Mouse (Mus musculus) stomach, adult 2 months (tissue): ENCODE data around the gene Rai1. TPM values are rescaled to one million over a fixed set of nuclear protein-coding genes. Genes with fewer than 3 reads are reported as not detected.

Experiments
- polyA plus RNA-seq: library from polyadenylated mRNA; depleted of rRNA; stranded (reverse); fragments of >200 nt; gene quantifications from 2 replicates; pipeline ENCODE4 v1.2.3, GENCODE M21; 2012; rRNA removed

Gene Rai1
- polyA plus RNA-seq = 32.3 TPM in 2 replicates

GRCm38 (mm10) chr11:60104810-60105592, at the start of gene Rai1:
Rai1 (plus strand) TSS chr11:60105013.

DNA sequence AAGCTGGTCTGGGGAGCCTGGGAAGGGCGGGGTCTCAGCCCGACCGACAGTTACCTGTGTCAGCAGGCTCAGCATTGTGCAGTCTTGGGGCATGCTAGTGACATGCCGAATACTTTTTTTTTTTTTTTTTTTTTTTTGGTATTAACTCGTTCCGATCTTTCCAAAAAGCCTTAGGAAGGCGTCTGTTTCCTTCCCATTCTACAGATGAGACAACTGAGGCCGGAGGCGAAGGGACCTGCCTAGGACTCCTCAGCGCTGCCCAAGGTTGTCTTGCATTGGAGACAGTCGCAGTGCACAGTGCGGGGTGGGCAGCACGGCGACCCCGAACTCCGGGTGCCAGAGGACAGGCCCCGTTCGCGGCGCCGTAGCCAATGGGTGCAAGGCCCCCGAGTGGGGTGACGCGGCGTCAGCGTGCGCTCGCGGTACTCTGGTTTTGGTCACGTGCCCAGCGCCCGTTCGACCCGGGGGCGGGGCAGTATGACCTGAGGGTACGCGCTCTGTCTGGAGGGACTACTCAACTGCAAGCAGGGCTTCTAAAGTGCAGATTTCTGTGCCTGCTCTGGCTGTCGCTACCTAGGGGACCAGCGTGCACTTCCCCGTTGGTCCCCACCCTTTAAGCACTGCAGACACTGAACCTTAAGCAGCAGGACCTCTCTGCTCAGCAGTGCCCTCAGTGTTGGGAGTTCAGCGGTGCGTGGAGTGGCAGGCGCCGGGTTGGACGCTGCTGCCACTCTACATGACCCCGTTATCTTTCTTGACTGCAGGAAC, 117.8 kb downstream of the Rai1 start, which contains the start of gene Srebf1:
Gene Srebf1, minus strand, starts transcription at position 113 of the 768 bp plus-strand sequence.

Other genes with a start within 250 kb of the Rai1 start
- 9.7 and 15.1 TPM in 2 replicates for gene Med9, start 156.8 kb upstream of the Rai1 start, polyA plus RNA-seq
- gene Rasd1, start 140.1 kb upstream of the Rai1 start, polyA plus RNA-seq = 1.7 and 2.8 TPM in 2 replicates
- gene Pemt, start 58.5 kb upstream of the Rai1 start, polyA plus RNA-seq = 3.7 and 4.8 TPM in 2 replicates
- 81.7 and 91.5 TPM in 2 replicates for gene Srebf1, start 117.6 kb downstream of the Rai1 start, polyA plus RNA-seq
- gene Tom1l2, start 247.9 kb downstream of the Rai1 start, polyA plus RNA-seq = 39.9 and 40.3 TPM in 2 replicates
- gene Drc3, start 248.3 kb downstream of the Rai1 start, polyA plus RNA-seq = 0.12 TPM in 1 of 2 replicates, not detected in the other